In genomic region chr6:87730141-87730540, GRCm38 (mm10) we compare ENCODE assay signal across 9 mouse cellular contexts. TPM values are rescaled to one million over a fixed set of nuclear protein-coding genes. Genes with fewer than 3 reads are reported as not detected.
DNase-seq lines count a peak whose midpoint lies in the region; ATAC-seq and TF ChIP-seq lines count a peak whose summit lies in the region.
"Had no signal": no experiment of that assay in that cellular context is flagged by ENCODE, and none has a peak within 500 bp of the region (broad histone marks: within the 10 kb centered on the region; RNA-seq: fewer than 3 reads in every experiment).

No protein-coding gene starts in this region.

- no peaks in the 10 kb centered on the region for H3K4me1 ChIP-seq in lung, adult 2 months (ENCODE audit: control insufficient read depth, insufficient read depth, low read length)
- peaks cover 5% of the 10 kb centered on the region; the same call in 1 of the 2 replicates for H3K4me1 ChIP-seq in forebrain, embryonic 14.5 days (ENCODE audit: control insufficient read depth, insufficient read depth, low read length)
- peaks cover 9% of the 10 kb centered on the region for H3K4me1 ChIP-seq in limb, embryonic 11.5 days (ENCODE audit: control insufficient read depth, insufficient read depth, low read length)
- peaks cover 33% of the 10 kb centered on the region for H3K4me1 ChIP-seq in neural tube, embryonic 15.5 days

- H3K9me3 ChIP-seq in forebrain, embryonic 14.5 days (replicated peaks; ENCODE audit: control insufficient read depth, low read length), result no peaks in the 10 kb centered on the region
- H3K9me3 ChIP-seq in limb, embryonic 11.5 days (ENCODE audit: control insufficient read depth, low read length), result no peaks in the 10 kb centered on the region
- H3K9me3 ChIP-seq in neural tube, embryonic 15.5 days (replicated peaks), result no peaks in the 10 kb centered on the region

- peak overlapping the region; percentile 84 for H3K4me2 ChIP-seq in forebrain, embryonic 14.5 days (ENCODE audit: low read length)
- peak overlapping the region; percentile 98 for H3K4me2 ChIP-seq in limb, embryonic 11.5 days (ENCODE audit: low read depth, severe bottlenecking)
- H3K4me2 ChIP-seq in neural tube, embryonic 15.5 days, result peak overlapping the region; percentile 97

- ATAC-seq in forebrain, embryonic 14.5 days, result no peak
- no peak for ATAC-seq in limb, embryonic 11.5 days (ENCODE audit: insufficient number of reproducible peaks, low FRiP score, low TSS enrichment, low read depth)
- no peak for ATAC-seq in neural tube, embryonic 15.5 days (ENCODE audit: low FRiP score)
- no peak for ATAC-seq in inflammation-experienced regulatory T-cells, adult 6 months
- no peak for ATAC-seq in frontal cortex, adult (ENCODE audit: low TSS enrichment)

- DNase-seq in lung, adult 2 months, result no peak
- DNase-seq in lung, postnatal 36 days, result no peak
- DNase-seq in forebrain, embryonic 14.5 days (ENCODE audit: low spot score), result no peak
- no peak for DNase-seq in limb, embryonic 11.5 days (ENCODE audit: low spot score)
- DNase-seq in thymus, postnatal 0 days (ENCODE audit: low spot score), result no peak
- DNase-seq: cerebellum, adult 9-10 months had no signal

- no peaks in the 10 kb centered on the region for H3K36me3 ChIP-seq in forebrain, embryonic 14.5 days (ENCODE audit: control insufficient read depth, insufficient read depth, low read length)
- no peaks in the 10 kb centered on the region for H3K36me3 ChIP-seq in limb, embryonic 11.5 days (ENCODE audit: control insufficient read depth, insufficient read depth, low read length)
- no peaks in the 10 kb centered on the region for H3K36me3 ChIP-seq in neural tube, embryonic 15.5 days

- TF ChIP-seq POLR2A in lung, adult 2 months (IDR thresholded peaks at IDR 0.05; ENCODE audit: borderline replicate concordance, extremely low read depth, low read depth, low read length), result no peak

- H3K9ac ChIP-seq in forebrain, embryonic 14.5 days (ENCODE audit: low read length), result peak overlapping the region; percentile 59; the same call in 1 of the 2 replicates
- H3K9ac ChIP-seq in limb, embryonic 11.5 days (ENCODE audit: low read length), result no peak overlapping the region; the same call in 1 of the 2 replicates
- peak overlapping the region; percentile 78; the same call in 1 of the 2 replicates for H3K9ac ChIP-seq in neural tube, embryonic 15.5 days (replicated peaks)

- H3K4me3 ChIP-seq in lung, adult 2 months (replicated peaks; ENCODE audit: extremely low read depth, low read depth, low read length), result peak overlapping the region; percentile 67
- H3K4me3 ChIP-seq in forebrain, embryonic 14.5 days (ENCODE audit: low read depth, low read length), result peak overlapping the region; percentile 48
- peak overlapping the region; percentile 55 for H3K4me3 ChIP-seq in limb, embryonic 11.5 days (ENCODE audit: low read depth, low read length)
- H3K4me3 ChIP-seq in neural tube, embryonic 15.5 days (replicated peaks), result peak overlapping the region; percentile 67

- no peak overlapping the region; the same call in 1 of the 2 replicates for H3K27ac ChIP-seq in forebrain, embryonic 14.5 days (ENCODE audit: low read depth, low read length)
- H3K27ac ChIP-seq in limb, embryonic 11.5 days (replicated peaks; ENCODE audit: low read depth, low read length), result no peak overlapping the region
- peak overlapping the region; percentile 72 for H3K27ac ChIP-seq in neural tube, embryonic 15.5 days (replicated peaks)

- WGBS in lung, adult 2 months, result 28% methylated on average over 13 of the region's 13 CpGs
- WGBS in forebrain, embryonic 14.5 days, result 16% methylated on average over 13 of the region's 13 CpGs
- 13% methylated on average over 13 of the region's 13 CpGs for whole genome bisulfite sequencing in limb, embryonic 11.5 days
- WGBS in neural tube, embryonic 15.5 days, result 15% methylated on average over 13 of the region's 13 CpGs

- TF ChIP-seq CTCF in lung, adult 2 months (IDR thresholded peaks at IDR 0.05; ENCODE audit: insufficient read depth, low read length), result no peak

- peaks cover 51% of the 10 kb centered on the region for H3K27me3 ChIP-seq in forebrain, embryonic 14.5 days (replicated peaks; ENCODE audit: control insufficient read depth, insufficient read depth, low read length)
- peaks cover 52% of the 10 kb centered on the region for H3K27me3 ChIP-seq in limb, embryonic 11.5 days (ENCODE audit: control insufficient read depth, insufficient read depth, low read length)
- peaks cover 14% of the 10 kb centered on the region; the same call in 1 of the 2 replicates for H3K27me3 ChIP-seq in neural tube, embryonic 15.5 days (replicated peaks)

RNA-seq across cellular contexts. Expression of gene Efcc1, which starts 0.5 kb away (rescaled TPM):
- 14.5 and 16.3 TPM in 2 replicates for polyA plus RNA-seq in lung, adult 2 months (2012; rRNA removed)
- 0.89 and 2.0 TPM in 2 replicates for polyA plus RNA-seq in forebrain, embryonic 14.5 days (2014; fragmentation: Nextera tagmentation; extraction: Ambion mirVana)
- 0.07 and 0.37 TPM in 2 replicates for polyA plus RNA-seq in limb, embryonic 11.5 days (2014; fragmentation: Nextera tagmentation; extraction: Ambion mirVana)
- polyA plus RNA-seq in neural tube, embryonic 15.5 days (2015; fragmentation: Nextera tagmentation; extraction: Ambion mirVana), result 4.9 and 6.2 TPM in 2 replicates
- polyA plus RNA-seq in inflammation-experienced regulatory T-cells, adult 6 months (2017; shearing (Covaris generic)), result under 1 TPM in 2 of 3 experiments, not detected in 1; 0.30 to 0.87 TPM
- polyA plus RNA-seq in thymus, postnatal 0 days (2015; fragmentation: Nextera tagmentation; extraction: Ambion mirVana), result 0.18 and 0.26 TPM in 2 replicates

RNA-seq across cellular contexts. Expression of gene Gp9, which starts 47.7 kb away (rescaled TPM):
- 13.1 and 14.9 TPM in 2 replicates for polyA plus RNA-seq in lung, adult 2 months (2012; rRNA removed)
- polyA plus RNA-seq in forebrain, embryonic 14.5 days (2014; fragmentation: Nextera tagmentation; extraction: Ambion mirVana), result 0.47 and 0.94 TPM in 2 replicates
- 2.0 and 4.3 TPM in 2 replicates for polyA plus RNA-seq in limb, embryonic 11.5 days (2014; fragmentation: Nextera tagmentation; extraction: Ambion mirVana)
- polyA plus RNA-seq in neural tube, embryonic 15.5 days (2015; fragmentation: Nextera tagmentation; extraction: Ambion mirVana), result 0.56 and 0.65 TPM in 2 replicates
- polyA plus RNA-seq in inflammation-experienced regulatory T-cells, adult 6 months (2017; shearing (Covaris generic)), result under 1 TPM in 1 of 3 experiments, not detected in 2; 0.41 TPM
- polyA plus RNA-seq in thymus, postnatal 0 days (2015; fragmentation: Nextera tagmentation; extraction: Ambion mirVana), result 0.49 and 0.85 TPM in 2 replicates

RNA-seq across cellular contexts. Expression of gene Aplf, which starts 58.1 kb away (rescaled TPM):
- 2.4 and 3.6 TPM in 2 replicates for polyA plus RNA-seq in lung, adult 2 months (2012; rRNA removed)
- polyA plus RNA-seq in forebrain, embryonic 14.5 days (2014; fragmentation: Nextera tagmentation; extraction: Ambion mirVana), result 14.9 and 15.4 TPM in 2 replicates
- polyA plus RNA-seq in limb, embryonic 11.5 days (2014; fragmentation: Nextera tagmentation; extraction: Ambion mirVana), result 15.4 and 17.1 TPM in 2 replicates
- 9.0 and 10.7 TPM in 2 replicates for polyA plus RNA-seq in neural tube, embryonic 15.5 days (2015; fragmentation: Nextera tagmentation; extraction: Ambion mirVana)
- 1 to 10 TPM; 4.3 to 5.4 (median 4.8) TPM for polyA plus RNA-seq in inflammation-experienced regulatory T-cells, adult 6 months (2017; shearing (Covaris generic))
- polyA plus RNA-seq in thymus, postnatal 0 days (2015; fragmentation: Nextera tagmentation; extraction: Ambion mirVana), result 16.8 and 17.4 TPM in 2 replicates
